Mouse (Mus musculus) thymus, adult 2 months (tissue): ENCODE results near the gene Mapkapk5.

Experiments used
- CTCF ChIP-seq: fragments of 200-500 bp; IDR thresholded peaks from 2 replicates; pipeline ENCODE4 v1.5.1; 2012; ENCODE audit warnings: mild to moderate bottlenecking, control low read depth, low read length, moderate library complexity, borderline replicate concordance; ENCODE audit not compliant: control insufficient read depth, poor library complexity, insufficient read depth; ENCODE audit errors: extremely low read depth
- POLR2A ChIP-seq: fragments of 200-500 bp; IDR thresholded peaks from 2 replicates; pipeline ENCODE4 v1.6.1; 2012; ENCODE audit warnings: mild to moderate bottlenecking, low read length, control low read depth, moderate library complexity; ENCODE audit not compliant: control insufficient read depth, poor library complexity, insufficient read depth; ENCODE audit errors: extremely low read depth

GRCm38 (mm10) chr5:121493305-121493704, 52.4 kb downstream of the Mapkapk5 start:
- TF ChIP-seq CTCF = no peak
- no peak for TF ChIP-seq POLR2A
